Mouse (Mus musculus) left cerebral cortex, postnatal 36 days (tissue): ENCODE measurements at regions not wholly inside any gene's neighbourhood (a gene's known extent, or its start where the extent isn't known, plus 50 kb on each side); places are given as distances from the start of the nearest gene placed in this dataset.

Experiments
- DNase-seq, 2 experiments: peaks; one replicate each; pipeline ENCODE4 v3.0.0; 2021 to 2022; ENCODE audit warnings: low spot score in 2 of 2, mixed read lengths in 1 of 2
- intact Hi-C: fragments of 180-260 bp; cut with DNase I; formaldehyde crosslinking; loops from one replicate; pipeline ENCODE4 v1.15.1; 2025

DNA sequence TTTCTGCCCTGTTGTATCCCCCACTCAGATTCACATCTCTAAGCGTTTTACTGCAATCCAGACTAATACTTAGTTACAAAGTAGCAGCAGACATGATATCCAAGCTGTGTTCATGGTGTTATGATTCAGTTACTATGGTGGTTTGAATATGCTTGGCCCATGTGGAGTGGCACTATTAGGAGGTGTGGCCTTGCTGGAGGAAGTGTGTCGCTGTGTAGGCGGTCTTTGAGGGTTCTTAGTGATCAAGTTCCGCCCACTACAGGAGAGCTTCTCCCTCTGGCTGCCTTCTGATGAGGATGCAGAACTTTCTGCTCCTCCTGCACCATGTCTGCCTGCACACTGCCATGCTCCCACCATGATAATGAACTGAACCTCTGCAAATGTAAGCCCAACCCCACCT lies 162.8 kb downstream of the Gadd45g start:
- intact Hi-C loops, result no loop called here
- no peak for DNase-seq

DNA sequence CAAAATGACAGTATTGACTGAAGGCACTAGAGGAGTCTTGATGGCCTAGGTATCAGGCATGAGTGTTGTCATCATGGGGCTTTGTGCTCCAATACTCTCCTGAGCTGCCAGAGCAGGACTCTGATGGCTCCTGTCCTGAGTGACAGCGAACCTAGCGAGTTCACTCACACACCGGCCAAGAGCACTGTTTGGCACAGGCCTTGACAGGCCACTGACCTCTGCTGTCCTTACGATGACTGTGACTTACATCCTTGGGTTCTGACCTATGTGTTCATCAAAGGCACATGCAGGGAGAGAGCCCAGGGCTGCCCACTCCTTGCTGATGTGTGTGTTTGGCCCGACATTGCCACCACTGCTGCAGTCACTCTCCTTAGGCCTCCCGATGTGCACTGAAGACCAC lies 163.3 kb downstream of the Gadd45g start:
- no peak for DNase-seq
- intact Hi-C loops, result no loop called here

DNA sequence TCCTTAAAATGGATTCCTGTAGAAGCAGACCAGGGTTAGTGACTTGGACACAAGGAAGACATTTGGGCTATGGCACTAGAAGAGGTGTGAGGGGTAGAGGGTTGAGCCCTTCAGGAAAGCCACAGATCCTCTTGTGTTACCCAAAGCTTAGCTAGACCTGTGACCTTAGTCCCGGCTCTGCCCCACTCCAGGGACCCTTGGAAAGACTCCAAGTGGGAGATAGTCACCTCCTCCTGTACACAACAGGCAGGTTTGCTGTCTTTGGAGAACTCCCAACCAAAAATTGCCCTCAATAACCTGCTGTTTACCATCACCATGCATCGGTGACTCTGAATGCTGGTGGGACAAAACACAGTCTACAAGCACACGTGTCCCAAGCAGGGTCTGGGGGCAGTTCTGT lies 164.5 kb downstream of the Gadd45g start:
- intact Hi-C loops, result no loop called here
- DNase-seq, result no peak

DNA sequence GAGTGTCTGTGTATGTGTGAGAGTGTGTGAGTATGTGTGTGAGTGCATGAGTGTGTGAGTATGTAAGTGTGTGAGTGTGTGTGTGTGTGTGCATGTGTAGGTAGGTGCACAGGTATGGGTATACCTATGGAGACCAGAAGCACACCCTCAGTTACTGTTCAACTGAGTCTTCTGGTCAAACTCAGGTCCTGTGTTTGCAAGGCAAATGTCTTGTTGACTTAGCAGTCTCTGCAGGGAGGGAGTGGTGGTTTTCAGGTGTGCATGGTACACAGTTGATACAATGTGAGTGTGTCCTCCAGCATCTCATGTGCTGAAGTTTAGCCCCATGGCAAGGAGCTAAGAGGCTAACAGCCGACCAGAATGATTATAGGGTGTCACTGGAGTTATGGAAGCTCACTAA lies 166.7 kb downstream of the Gadd45g start:
- intact Hi-C loops, result no loop called here
- DNase-seq, result no peak

DNA sequence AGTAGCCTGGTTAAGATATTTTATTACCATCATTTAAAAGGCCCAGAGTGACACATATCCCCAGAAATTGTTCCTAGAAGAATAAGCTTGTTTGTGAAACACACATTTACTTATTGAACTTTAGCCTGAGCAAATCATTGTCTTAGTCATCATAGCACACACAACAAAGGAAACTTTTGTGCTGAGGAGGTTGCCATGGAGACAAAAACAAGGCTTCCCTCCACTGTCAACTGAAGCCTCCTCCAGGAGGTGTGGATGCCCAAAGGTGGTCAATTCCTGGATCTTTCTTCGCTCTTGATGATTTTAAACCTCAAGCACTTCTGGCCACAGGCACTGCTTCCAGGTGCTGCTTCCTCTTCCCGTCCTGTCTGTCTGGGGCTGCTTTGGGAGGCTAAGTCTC lies 167.3 kb downstream of the Gadd45g start:
- DNase-seq, result no peak
- intact Hi-C loops, result no loop called here

DNA sequence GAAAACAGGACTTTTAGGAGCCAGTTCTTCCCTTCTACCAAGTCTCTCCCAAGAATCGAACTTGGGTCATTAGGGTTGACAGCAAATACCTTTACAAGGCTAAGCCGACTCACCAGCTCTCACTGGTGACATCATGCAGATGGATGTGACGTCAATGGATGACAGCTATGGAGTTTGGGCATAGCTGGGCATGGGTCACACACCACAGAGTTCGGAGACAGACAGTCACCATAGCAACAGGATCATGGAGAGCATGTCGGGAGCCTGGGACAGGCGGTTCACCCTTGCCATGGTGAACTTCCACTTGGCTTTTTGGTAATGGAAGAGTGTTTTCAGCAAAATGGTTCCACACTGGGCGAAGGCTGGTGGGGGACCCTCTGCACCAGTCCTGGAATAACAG lies 168.1 kb downstream of the Gadd45g start:
- intact Hi-C loops, result no loop called here
- no peak for DNase-seq

DNA sequence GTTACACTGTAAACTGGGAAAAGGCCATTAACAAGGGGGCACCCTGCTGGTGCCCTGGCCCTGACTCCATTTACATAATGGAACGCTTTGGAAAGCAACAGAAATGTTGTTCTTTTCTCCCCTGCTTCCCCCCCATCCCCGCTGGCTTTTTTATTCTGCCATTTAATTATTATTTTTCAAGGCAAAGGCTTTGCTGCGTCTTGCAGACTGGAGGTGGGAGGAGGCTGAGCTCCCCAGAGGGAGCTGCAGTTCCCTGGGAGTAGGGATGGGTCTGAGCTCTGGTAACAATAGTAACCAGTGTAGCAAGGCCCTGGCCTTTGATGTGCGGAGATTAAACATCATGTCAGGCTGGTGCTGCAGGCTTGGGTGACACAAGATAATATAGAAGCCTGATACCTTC lies 168.6 kb downstream of the Gadd45g start:
- intact Hi-C loops, result no loop called here
- DNase-seq, result no peak

DNA sequence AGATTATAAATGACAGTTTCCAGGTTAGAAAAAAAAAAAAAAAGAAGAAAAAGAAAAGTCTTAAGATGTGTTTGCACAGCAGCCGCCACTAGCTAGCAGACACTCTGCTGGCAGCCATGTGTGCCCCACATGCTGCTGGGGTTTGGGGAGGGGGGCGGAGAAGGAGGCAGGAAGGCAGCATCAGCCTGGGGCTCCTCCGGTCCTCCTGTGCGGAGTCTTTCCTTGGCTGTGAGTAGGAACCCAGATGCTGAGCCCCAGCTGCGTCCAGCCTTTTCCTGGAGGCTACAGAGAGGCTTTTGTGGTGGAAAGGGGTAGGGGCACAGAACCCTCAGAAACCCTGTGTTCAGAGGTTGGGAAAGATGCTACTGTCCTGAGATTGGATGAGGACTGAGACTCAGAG lies 169.0 kb downstream of the Gadd45g start:
- DNase-seq, result no peak
- intact Hi-C loops, result no loop called here

DNA sequence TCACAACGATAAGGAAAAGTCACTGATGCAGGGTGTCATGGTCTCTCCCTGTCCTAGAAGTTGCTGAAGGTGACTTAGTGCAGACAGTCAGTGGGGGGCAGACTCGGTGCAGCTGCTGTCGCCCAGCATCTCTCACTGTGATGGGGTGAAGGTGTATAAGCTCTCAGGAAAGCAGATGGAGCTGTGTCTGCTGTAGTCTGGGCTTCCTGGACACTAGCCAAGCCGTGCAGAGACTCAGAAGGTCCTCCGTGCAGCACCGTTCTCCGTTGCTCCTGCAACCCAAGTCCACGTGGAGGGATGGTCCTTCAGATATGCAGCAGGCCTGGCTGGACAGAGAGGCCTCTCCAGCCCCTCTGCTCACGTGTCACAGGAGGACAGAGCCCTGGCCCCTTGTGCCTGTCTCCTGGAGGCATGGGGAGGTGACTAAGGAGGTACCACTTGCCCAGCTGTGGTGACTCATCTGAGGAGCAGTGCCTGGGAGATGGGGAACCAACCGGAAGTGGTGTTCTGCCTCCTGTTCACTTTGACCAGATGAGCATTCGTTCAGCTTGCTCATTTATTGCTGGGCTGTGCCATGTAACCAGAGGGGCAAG lies 171.2 kb downstream of the Gadd45g start:
- peak in 1 of 2 experiments; percentile 18 for DNase-seq
- intact Hi-C loops, result no loop called here

DNA sequence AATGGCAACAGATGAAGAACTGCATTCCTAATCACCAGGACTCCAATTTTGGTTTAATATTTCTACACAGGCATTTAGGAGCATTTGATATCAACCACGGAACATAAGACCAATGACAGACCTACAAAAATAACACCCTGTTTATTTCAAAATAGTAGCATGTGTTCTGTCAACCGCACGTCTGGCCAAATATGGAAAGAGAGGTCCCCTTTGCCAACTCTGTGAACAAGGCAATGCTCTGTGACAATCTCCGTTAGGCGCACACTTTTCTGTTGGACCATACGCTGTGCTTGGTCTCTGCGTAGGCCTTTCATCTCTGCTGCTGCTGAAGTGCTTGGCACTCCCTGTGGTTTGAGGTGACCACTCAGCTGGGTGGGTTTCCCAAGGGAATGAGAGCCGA lies 173.2 kb downstream of the Gadd45g start:
- no peak for DNase-seq
- intact Hi-C loops, result no loop called here

DNA sequence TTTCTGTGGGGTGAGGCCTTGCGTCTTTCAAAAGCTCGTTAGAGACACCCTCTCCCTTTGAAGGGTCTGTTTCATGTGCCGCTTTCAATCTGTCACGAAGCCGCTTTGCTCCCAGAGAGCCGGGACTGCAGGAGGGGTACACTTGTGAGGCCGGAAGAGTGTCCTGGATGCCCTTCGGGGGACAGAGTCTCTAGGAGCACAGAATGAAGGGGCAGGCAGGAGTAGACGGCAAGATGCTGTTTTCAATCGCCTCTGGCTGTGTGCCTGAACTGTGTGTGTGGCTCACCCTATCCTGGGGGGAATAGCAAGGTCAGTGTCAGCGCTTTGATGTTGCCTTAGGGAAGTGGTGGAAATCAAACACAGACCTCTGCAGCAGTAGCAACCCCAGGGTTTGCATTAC lies 174.7 kb downstream of the Gadd45g start:
- DNase-seq, result no peak
- intact Hi-C loops, result no loop called here

DNA sequence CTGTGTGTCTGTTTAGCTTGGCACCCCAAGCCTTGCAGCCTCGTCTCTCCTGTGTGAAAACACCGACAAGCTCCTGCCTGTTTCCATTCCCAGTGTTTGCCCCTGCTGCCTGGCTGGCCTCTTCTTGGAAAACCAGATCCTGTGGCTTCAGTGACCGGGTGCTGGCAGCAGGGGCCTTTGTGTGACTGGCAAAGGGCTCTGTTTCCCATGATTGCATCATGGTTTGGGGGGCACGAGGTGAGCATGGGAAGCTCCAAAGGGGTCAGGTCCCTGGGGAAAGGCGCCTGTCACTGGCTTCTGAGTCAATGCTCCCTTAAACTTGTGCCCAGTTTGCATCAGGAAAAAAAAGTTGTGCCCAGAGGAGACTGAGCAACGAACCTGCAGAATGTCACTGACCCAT lies 175.3 kb downstream of the Gadd45g start:
- DNase-seq, result no peak
- intact Hi-C loops, result no loop called here

DNA sequence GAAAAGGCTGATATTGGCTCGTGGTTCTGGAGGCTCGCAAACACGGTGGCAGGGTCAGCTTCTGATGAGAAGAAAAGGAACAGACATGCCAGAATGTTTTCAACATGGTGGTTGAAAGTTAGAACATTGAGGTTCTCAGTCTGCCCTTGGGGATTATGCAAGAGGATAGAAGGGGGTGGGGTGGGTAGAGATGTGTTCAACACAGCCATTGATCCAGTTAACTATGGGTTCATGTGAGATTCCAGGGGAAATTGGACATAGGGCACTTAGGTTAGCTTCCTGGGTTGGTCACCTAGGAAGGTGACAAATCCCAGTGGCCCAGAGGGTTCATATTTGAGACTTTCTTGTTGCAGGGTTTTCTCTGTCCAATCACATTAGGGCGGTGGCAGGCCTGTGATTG lies 176.1 kb downstream of the Gadd45g start:
- no peak for DNase-seq
- intact Hi-C loops, result no loop called here

DNA sequence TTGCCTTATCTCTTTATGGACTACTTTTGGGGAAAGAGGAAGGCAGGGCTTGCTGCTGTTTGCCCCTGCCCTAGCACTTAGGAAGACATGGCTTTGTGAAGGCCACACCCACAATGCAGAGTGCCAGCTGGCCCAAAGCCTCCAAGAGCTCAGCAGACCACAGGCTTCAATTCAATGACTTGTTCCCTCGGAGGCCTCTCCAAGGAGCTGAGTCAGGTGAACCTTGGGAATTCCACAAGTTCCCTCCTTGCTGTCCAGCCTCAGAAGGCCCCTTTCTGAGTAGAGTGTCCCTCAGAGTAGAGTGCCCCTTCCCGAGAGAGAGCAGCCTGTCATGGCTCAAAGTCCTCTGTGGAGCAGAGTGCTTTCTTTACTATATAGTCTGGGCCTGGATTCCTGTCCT lies 177.9 kb downstream of the Gadd45g start:
- intact Hi-C loops, result no loop called here
- no peak for DNase-seq

DNA sequence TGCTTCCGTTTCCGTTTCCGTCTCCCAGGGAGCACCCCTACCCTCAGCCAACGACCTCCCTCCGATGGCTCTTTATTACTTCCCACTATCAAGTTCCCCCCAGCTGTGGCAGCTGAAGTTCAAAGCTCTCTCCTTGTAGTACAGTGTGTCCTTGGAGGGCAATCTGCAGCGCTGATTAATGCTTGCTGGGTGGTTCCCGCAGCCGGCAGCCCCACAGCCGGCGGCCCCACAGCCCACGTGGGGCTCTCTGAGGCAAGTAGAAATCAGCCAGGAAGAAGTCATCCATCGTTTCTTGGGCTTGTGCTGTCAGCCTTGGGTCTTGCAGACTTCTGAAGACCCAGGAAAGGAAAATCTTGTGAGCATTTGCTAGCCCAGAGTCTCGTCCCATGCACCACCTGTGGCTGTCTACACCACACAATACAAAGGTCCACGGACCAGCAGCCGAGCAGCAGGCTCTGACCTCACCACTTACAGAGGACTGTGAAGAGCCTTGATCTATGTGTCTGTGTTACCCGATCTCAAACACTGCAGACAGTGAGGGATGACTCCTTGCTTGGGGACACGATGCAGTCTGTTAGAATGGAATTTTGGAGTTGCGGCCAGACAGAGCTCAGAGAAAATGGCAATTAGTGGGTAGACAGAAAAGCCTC lies 178.5 kb downstream of the Gadd45g start:
- intact Hi-C loops, result no loop called here

DNA sequence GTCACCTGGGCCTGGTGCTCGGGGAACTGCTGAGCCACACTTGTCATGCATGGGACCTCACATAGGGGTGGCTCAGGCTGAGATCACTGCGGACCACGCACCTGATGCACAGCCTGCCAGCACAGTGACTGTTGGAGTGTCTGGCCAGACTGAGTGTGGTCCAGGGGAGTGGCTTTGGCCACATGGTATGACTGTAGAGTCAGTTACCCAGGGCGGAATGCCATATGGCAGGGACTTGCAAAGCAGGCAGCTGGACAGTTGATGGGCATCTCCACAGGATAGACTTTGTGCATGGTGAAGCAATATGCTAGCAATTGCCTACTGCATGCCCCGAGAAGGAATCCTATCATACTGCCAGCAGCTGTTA lies 179.0 kb downstream of the Gadd45g start:
- intact Hi-C loops, result no loop called here
- DNase-seq, result no peak

More for the DNA sequence above, 178.5 kb downstream of the Gadd45g start:
- no peak for DNase-seq

DNA sequence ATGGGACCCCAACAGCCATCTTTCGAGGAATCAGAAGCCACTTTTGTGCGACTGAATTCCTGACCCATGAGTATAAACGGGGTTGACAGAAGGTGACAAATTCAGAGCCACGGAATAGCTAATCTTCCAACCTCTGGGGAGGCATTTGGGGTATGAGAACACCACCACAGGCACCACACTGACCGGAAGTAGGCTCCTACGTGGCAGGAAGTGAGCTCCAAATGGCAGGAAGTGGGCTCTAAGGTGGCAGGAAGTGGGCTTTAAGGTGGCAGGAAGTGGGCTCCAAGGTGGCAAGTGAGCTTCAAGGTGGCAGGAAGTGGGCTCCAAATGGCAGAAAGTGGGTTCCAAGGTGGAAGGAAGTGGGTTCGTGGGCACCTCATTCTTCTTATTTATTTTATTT lies 179.8 kb downstream of the Gadd45g start:
- no peak for DNase-seq
- intact Hi-C loops, result no loop called here

DNA sequence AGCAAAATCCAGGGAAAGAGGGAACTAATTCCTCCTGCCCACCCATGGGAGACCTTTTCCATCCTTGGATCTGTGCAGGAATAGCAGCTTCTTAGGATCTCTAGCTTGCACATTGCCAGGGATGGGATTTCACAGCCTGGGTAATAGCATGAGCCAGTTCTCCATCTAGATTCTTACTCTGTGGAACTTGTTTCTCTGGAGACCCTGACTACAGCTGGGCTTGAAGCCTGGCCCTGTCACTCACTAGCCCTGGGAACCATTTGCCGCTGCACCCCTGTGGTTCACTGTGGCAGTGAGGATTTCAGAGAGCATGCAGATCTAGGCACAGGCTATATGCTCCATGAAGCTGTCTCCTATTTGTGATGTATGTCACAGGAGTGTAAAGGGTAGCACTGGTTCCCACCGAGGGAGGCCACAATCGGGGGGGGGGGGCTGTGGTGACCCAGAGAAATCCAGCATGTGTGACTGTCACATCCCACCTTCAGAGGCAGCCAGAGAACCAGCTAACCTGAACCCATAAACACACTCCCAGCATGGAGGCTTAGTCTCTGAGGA lies 183.5 kb downstream of the Gadd45g start:
- intact Hi-C loops, result no loop called here
- DNase-seq, result no peak

DNA sequence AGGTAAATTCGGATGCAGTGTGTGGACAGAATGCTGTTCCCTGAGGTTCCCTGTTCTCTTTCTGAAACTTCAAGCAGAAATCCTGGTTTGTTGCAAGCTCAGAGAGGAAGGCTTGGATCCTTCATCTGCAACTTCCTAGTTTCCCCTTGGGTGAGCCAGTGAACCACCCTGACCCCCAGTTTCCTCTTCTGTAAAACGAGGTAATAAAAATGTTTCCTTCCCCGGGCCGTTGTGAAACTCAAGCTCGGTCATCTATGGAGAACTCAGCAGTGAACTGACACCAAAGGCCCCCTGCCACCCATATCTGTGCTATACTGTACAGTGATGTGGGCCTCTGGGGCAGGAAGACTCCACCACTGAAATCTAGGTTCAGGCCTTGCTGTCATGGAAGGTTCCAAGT lies 185.0 kb downstream of the Gadd45g start:
- intact Hi-C loops, result no loop called here
- no peak for DNase-seq

DNA sequence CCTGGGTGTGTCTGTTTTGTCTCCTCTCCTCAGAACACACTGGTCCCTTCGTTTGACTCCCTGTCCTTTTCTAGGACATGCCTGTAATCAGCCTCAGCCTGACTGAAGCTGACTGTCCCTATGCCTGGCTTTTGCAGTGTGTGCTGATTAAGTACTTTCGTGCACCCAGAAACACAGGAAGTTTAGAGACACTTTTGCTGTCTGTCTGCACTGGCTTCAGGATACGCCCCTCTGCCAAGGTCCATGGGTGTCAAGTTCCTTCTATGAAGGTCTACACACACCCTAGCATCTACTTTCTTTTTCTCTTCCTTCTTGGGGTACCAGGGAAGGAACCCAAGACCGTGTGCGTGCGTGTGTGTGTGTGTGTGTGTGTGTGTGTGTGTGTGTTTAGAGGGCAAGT lies 189.3 kb downstream of the Gadd45g start:
- no peak for DNase-seq
- intact Hi-C loops, result no loop called here

DNA sequence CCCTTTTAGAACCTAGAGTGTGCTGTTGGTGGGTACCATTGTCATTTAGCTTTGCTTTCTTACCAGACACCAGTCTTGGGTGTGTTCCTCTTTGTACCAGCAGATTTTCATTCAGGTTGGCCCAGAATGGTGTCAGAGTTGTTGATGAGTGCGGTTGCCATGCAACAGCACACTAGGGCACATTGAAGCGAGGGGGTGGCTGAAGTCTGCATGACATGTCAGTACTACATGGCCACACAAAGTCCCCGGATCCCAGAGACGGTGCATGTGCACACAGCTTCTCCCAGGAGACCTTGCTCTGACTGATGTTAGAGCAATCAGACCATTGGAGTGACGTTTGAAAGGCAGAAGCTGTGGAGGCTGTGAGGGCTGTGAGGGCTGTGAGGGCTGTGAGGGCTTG lies 189.9 kb downstream of the Gadd45g start:
- no peak for DNase-seq
- intact Hi-C loops, result no loop called here

DNA sequence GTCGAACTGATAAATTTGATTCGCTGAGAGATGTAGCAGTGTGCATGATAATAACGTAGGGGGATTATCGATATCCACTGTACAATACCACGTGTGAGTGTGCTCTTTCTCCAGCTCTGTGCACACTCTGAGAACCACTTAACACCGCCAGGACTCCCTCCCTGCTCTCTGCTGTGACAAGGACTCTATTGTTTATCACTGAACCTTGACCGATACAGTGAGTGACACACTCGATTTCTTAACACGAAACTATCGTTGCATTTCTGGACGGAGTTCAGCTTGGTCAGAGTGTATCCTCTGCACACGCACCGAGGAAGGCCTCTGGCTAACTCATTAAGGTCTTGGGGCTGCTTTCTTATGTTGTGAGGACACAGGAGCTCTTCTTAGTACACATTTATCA lies 190.7 kb downstream of the Gadd45g start:
- DNase-seq, result no peak
- intact Hi-C loops, result no loop called here
